Mouse (Mus musculus): ENCODE results near the gene Mlxipl.

DNA sequence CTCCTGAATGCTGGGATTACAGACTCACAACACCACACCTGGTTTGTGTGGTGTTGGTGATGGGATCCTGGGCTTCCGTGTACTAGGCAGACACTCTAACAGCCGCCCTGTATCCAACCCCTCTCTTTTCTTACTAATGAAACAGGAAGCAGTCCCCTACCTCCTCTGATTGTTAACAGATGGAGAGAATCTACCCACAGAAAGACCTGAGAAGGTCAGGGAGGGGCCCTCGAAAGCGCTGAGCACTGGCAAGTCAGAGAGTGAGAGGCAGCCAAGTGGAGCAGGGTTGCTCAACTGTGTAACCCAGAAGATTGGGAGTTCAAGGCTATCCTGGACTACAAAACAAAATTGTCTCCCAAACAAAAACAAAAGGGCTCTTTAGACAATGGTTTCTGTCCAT is 2.8 kb upstream of the Mlxipl start:
- TF ChIP-seq GATA1 (IDR thresholded peaks at IDR 0.05; ENCODE audit: low read depth, low read length) (no peak), POLR2A (IDR thresholded peaks at IDR 0.05; ENCODE audit: control insufficient read depth in 1 of 2, insufficient read depth in 1 of 2, low read depth in 1 of 2, low read length in 2 of 2, poor library complexity in 1 of 2) (no peak), EP300 (IDR thresholded peaks at IDR 0.05; ENCODE audit: low read depth in 1 of 2, low read length in 2 of 2) (no peak), CHD2 (IDR thresholded peaks at IDR 0.05; ENCODE audit: low read length) (no peak), CTCF (IDR thresholded peaks at IDR 0.05 in 2 of 3, conservative IDR thresholded peaks at IDR 0.05 in 1 of 3; ENCODE audit: control insufficient read depth in 1 of 3, insufficient read depth in 1 of 3, low read depth in 2 of 3, low read length in 3 of 3, poor library complexity in 1 of 3, severe bottlenecking in 1 of 3) (no peak), ZKSCAN1 (IDR thresholded peaks at IDR 0.05; ENCODE audit: low read depth, low read length) (no peak), USF1 (IDR thresholded peaks at IDR 0.05; ENCODE audit: low read depth, low read length) (no peak), MEF2A (IDR thresholded peaks at IDR 0.05; ENCODE audit: extremely low read depth, insufficient replicate concordance, low read depth, low read length, poor library complexity, severe bottlenecking) (no peak), RAD21 (IDR thresholded peaks at IDR 0.05; ENCODE audit: low read depth, low read length) (no peak), ELF1 (IDR thresholded peaks at IDR 0.05; ENCODE audit: low read depth, low read length) (no peak), MYB (IDR thresholded peaks at IDR 0.05; ENCODE audit: low read depth, low read length) (no peak)
